Mouse (Mus musculus) neutrophil, adult 5-6 weeks (primary cell): ENCODE measurements around the gene Fyb. TPM values are rescaled to one million over a fixed set of nuclear protein-coding genes. Genes with fewer than 3 reads are reported as not detected.

Experiments
- ATAC-seq: fragments of 151-379, 151-347 bp; 2 replicates; pipeline ENCODE4 v1.8.0; 2017; ENCODE audit warnings: mild to moderate bottlenecking, moderate TSS enrichment; ENCODE audit not compliant: insufficient number of reproducible peaks, poor library complexity, low FRiP score, severe bottlenecking; ENCODE audit errors: extremely low read depth
- total RNA-seq: library from RNA; stranded (forward); fragments of 200-1000 nt; gene quantifications from 2 replicates; pipeline ENCODE4 v1.2.3, GENCODE M21; 2017

Gene Fyb
- total RNA-seq, result 337 and 407 TPM in 2 replicates

DNA sequence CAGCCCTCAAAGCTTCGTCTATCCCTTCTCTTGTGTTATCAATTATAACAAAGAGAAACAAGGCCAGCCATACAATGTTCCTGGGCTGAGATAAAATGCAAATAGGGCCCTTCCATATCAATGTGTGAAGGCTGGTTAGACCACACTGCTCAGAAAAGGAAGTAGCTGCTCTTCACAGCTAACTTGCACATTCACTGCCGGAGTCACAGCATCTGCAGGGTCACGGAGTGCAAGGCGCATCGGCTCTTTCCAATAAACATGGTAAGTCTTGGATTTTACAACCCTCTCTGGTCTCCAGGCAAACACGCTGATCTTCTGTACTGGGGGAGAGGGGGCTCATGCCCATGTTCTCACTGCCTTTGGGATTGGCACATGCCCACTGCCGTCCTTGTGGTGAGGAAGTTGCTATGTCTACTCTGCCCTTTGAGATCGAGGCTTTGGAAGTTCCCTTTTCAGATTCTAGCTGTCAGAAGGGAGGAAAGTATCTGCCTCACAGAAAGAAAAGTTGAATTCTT, at the start of gene Fyb:
TSS of gene Fyb (plus strand) at position 201 of the 515 bp plus-strand sequence.
- ATAC-seq, result peak; percentile 67

GRCm38 (mm10) chr15:6483561-6483960, 39.1 kb upstream of the Fyb start:
- ATAC-seq, result no peak

GRCm38 (mm10) chr15:6492386-6492785, 30.3 kb upstream of the Fyb start:
- ATAC-seq, result no peak

GRCm38 (mm10) chr15:6498396-6499070, 24.1 kb upstream of the Fyb start:
- no peak for ATAC-seq

DNA sequence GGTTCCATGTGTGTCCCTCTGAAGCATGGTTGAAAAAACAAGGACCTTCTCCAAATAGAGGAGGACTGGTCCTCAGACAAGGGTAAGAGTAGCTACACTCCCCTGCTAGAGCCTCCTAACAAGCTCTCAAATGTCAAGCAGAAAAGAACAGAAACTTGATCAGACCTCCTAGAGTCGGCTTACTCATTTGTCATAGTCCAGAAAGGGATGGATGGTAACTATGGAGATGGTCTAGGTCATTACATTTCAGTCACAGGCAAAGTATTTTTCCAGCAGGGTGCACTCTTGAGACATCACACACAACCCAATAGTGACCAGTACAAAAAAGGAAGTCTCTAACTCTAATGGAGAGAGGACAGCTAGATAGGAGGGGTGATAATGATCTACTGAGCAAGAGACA, 21.9 kb upstream of the Fyb start:
- peak; percentile 77 for ATAC-seq

- ATAC-seq, result no peak
Measured at GRCm38 (mm10) chr15:6517525-6517924, 5.1 kb upstream of the Fyb start.

GRCm38 (mm10) chr15:6519417-6520255, 3.0 kb upstream of the Fyb start:
- ATAC-seq, result no peak

GRCm38 (mm10) chr15:6520505-6521155, 2.0 kb upstream of the Fyb start:
- ATAC-seq, result no peak

DNA sequence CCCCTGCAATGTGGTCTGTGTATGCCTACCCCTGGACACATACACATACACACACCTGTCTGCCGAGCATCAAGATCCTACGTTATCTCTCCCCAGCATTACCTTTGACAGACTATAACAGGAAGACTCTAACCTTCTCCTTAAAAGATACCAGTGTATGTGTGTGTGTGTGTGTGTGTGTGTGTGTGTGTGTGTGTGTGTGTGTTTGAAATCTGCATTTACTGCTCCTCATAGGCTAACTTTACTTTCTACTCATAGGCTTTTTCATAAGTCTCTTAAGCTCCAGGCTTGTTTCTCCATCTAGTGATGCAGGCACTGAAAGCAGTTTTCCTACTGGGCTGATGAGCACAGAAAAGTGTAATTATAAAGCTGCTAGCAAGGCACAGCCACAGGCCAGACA, 2.1 kb downstream of the Fyb start:
- no peak for ATAC-seq

DNA sequence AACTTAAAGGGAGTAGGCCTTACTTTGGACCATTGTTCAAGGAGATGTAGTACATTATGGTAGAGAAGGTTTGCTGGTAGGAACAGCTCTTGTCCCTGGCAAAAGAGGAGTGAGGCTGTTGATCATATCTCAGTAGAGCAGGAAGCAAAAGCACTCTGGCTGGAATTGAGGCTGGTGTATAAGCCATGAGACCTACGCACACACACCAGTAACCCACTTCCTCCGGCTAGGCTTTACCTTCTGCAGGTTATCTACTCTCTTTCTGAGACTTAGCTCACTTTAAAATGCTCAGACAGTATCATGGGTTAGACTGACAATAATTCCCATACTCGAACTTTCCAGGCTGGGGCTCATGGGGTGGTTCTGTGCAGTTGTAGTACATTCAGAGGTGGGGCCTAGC, 2.7 kb downstream of the Fyb start:
- ATAC-seq, result no peak

GRCm38 (mm10) chr15:6533858-6534343, 11.2 kb downstream of the Fyb start:
- no peak for ATAC-seq

DNA sequence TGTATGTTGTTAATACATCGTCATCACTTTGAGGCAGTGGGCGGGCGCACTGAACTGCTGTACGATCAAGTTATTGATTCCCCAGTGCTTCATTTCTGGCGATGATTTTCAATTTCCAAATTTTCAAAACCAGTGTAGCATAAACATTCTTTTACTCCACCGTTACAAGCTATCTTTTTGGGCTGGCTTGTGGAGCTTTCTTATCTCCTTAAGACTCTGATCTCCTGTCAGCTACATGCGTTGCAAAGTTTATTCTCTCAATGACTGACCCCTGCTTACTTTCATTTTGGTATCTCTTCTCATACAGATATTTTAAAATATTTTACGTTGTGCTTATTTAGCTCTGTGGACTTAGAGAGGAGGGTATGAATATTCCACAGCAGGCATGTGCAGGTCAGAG, 11.9 kb downstream of the Fyb start:
- ATAC-seq, result no peak

GRCm38 (mm10) chr15:6539639-6540338, 17.1 kb downstream of the Fyb start:
- peak; percentile 41; the same call in 1 of the 2 replicates for ATAC-seq

DNA sequence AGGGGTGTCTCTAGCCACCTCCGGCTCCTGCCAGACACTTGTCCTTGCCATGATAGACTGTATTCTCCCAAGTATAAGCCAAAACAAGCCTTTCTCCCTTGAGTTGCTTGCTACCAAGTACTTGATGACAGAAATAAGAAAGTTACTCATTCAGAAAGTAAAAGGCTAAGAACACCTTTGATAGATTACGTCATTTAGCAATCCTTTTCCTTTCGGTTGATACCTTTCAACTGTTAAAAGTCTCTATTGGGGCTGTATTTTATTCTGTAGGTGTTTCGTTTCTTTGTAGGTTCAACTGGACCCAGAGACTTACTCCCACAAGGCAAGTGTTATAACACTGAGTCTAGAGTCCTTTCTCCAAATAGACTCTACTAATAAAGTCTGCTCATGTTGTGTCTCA, 26.3 kb downstream of the Fyb start:
- ATAC-seq, result no peak

GRCm38 (mm10) chr15:6551875-6552274, 29.2 kb downstream of the Fyb start:
- ATAC-seq, result no peak

DNA sequence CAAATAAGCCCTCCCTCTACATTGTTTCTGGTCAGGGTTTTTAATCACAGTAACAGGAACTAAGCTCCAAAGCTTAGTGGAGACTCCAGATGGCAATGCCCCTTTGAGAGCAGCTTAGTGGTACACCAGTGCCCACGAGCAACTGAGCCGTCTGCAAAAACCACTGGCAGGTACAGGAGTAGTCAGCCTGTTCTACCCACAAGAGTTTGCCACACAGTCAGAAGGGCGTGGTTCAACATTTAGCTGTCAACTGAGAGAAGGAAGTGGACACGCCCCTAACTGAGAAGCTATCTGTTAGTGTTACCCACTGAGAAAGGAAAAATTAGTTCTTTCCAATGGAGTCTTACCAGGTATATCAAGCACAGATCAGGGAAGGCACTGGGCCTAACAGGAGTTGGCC, 32.1 kb downstream of the Fyb start:
- ATAC-seq, result peak; percentile 75

GRCm38 (mm10) chr15:6555536-6555935, 32.9 kb downstream of the Fyb start:
- peak; percentile 81 for ATAC-seq

DNA sequence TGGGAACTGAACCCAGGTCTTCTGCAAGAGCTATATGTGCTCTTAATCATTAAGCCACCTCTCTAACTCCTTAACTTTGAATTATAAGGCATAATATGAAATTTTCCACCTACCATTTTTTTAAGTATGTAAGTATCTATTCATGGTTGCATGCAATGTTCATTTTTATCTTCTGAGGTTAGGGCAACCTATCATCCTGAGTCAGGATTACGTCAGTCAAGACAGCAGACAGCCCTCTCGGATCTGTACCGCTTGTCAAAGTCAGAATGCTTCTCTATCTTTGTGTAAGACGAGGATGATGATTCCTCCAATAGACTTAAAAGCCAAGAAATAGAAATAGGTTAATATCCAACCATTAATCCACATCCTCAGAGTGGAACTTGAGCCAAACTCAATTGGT, 33.6 kb downstream of the Fyb start:
- no peak for ATAC-seq

DNA sequence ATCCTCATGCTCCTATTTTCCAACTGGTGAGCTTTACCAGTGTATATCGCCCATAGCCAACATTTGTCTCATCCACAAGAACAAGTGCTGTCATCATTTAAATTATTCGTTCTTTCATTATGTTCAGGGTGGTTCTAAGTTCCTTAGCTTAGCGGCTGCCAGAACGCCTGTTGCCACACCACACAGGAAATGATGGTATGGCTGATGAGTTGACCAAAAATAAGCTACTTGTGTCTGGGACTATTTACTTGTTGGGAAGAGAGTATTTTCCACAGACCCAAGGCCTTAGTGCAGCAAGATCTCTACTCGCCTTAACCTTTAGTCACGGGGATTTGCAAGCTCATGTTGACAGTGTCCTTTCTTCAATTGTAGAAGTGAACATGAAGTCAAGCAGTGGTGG, 34.3 kb downstream of the Fyb start:
- peak; percentile 25; the same call in 1 of the 2 replicates for ATAC-seq
